Mouse (Mus musculus): ENCODE measurements around the gene Slc8b1. TPM values are rescaled to one million over a fixed set of nuclear protein-coding genes. Genes with fewer than 3 reads are reported as not detected.

The Slc8b1 gene
- polyA plus RNA-seq, 1 experiment: 19.6 TPM

DNA sequence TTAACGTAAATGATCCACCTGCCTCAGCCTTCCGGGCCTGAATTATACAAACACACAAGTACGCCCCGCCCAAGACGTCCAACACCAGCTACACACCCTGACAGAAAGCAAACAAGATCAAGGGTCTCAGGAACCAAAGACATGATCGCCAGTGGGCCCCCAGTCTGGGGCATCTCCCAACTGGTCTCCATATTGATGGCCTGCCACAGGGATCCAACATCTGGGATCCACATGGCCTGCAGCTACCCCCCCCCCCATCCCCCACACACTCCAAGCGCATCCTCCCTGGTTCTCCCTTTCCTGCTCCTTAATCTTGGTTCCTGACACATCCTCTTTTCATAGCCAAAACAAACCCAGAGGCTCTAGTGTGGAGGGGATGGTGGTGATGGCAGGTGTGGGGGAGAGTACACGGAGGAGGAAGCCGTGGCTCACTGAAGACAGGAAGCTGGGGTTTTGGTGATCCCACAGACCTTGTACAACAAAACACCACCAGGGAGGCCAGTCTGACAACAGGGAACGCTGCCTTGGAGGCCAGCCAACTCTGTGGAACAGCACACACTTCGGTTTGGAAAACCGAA is 67.6 kb downstream of the Slc8b1 start:
- Histone ChIP-seq H3K27me3 (ENCODE audit: control insufficient read depth, insufficient read depth, insufficient read length) (no peaks in the 10 kb centered on the region), H3K36me3 (ENCODE audit: control insufficient read depth, insufficient read depth) (peaks cover 14% of the 10 kb centered on the region), H3K4me2 (ENCODE audit: low read depth) (peak overlapping the region; percentile 81), H3K4me3 (no peak overlapping the region), H3ac (ENCODE audit: control insufficient read depth, insufficient read length) (no peak overlapping the region), H3K79me2 (ENCODE audit: control insufficient read depth, insufficient read depth) (peaks cover 47% of the 10 kb centered on the region)
- no peak for TF ChIP-seq REST (IDR thresholded peaks at IDR 0.05; ENCODE audit: insufficient read depth, insufficient read length)
- peak; percentile 45 for TF ChIP-seq TCF12 (IDR thresholded peaks at IDR 0.05; ENCODE audit: insufficient read depth, poor library complexity, severe bottlenecking)
- no peak for TF ChIP-seq TCF3 (IDR thresholded peaks at IDR 0.05; ENCODE audit: insufficient read length, low read depth)
- peak; percentile 73 for TF ChIP-seq MAX (IDR thresholded peaks at IDR 0.05; ENCODE audit: low read depth)
- peak; percentile 8 for TF ChIP-seq POLR2AphosphoS2 (IDR thresholded peaks at IDR 0.05; ENCODE audit: insufficient read length, low read depth)
- peak in 2 of 3 experiments; percentile 58 to 78 for TF ChIP-seq MYOD1 (IDR thresholded peaks at IDR 0.05; ENCODE audit: control insufficient read depth in 1 of 3, insufficient read length in 2 of 3, low read depth in 2 of 3)

DNA sequence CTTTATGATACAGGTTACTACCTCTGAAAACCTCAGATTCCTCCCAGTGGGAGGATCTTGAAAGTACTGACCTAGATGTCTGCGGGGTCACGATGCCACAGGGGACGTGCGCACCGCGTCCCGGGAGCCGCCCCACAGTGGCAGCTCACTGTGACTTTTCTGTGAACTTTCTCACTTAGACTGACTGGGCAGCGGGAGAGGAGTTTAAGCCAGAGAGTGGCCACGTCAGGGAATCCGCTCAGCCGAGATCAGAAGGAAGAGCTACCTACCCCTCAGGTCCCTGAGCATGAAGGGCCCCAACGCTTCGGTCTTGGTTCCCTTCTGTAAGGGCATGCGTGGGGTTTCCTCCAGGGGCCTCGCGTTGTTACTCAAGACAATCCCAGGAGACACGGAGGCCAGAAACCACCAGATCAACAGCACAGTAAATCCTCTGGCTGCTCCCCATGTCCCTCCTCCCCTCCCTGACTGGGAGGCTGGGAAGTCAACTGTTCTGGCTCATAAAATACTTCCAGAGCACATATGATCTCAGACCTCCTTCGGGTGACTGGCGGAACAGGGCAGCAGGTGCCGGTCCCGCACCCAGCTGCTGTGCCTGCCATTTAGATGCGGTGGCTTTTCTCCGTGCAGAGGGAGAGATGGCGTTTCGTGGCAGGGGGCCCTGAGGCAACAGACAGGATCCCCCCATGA is 68.4 kb downstream of the Slc8b1 start:
- H3K79me2 ChIP-seq (ENCODE audit: control insufficient read depth, insufficient read depth): peaks cover 47% of the 10 kb centered on the region
- peak overlapping the region; percentile 81 for H3K4me2 ChIP-seq (ENCODE audit: low read depth)
- no peaks in the 10 kb centered on the region for H3K27me3 ChIP-seq (ENCODE audit: control insufficient read depth, insufficient read depth, insufficient read length)
- no peak for TF ChIP-seq REST (IDR thresholded peaks at IDR 0.05; ENCODE audit: insufficient read depth, insufficient read length)
- TF ChIP-seq MAX (IDR thresholded peaks at IDR 0.05; ENCODE audit: low read depth): no peak
- TF ChIP-seq CEBPB (IDR thresholded peaks at IDR 0.05; ENCODE audit: insufficient read depth, poor library complexity, severe bottlenecking): peak; percentile 82
- peak; percentile 91 to 94 (median 94) for TF ChIP-seq MYOG (IDR thresholded peaks at IDR 0.05; ENCODE audit: control insufficient read depth in 1 of 3, insufficient read depth in 1 of 3, insufficient read length in 2 of 3, low read depth in 2 of 3)
- TF ChIP-seq SRF (IDR thresholded peaks at IDR 0.05; ENCODE audit: control insufficient read depth, insufficient read length, low read depth): no peak
- TF ChIP-seq TCF3 (IDR thresholded peaks at IDR 0.05; ENCODE audit: insufficient read length, low read depth): peak; percentile 81
- TF ChIP-seq POLR2AphosphoS2 (IDR thresholded peaks at IDR 0.05; ENCODE audit: insufficient read length, low read depth): peak; percentile 10
- TF ChIP-seq MYOD1 (IDR thresholded peaks at IDR 0.05; ENCODE audit: control insufficient read depth in 1 of 3, insufficient read length in 2 of 3, low read depth in 2 of 3): peak in 2 of 3 experiments; percentile 97 to 98
- peak; percentile 83 for TF ChIP-seq TCF12 (IDR thresholded peaks at IDR 0.05; ENCODE audit: insufficient read depth, poor library complexity, severe bottlenecking)
- peak; percentile 31 for TF ChIP-seq POLR2A (IDR thresholded peaks at IDR 0.05; ENCODE audit: insufficient read length, low read depth)
- no peak overlapping the region for H3K4me3 ChIP-seq
- no peak overlapping the region for H3ac ChIP-seq (ENCODE audit: control insufficient read depth, insufficient read length)
- peaks cover 14% of the 10 kb centered on the region for H3K36me3 ChIP-seq (ENCODE audit: control insufficient read depth, insufficient read depth)

DNA sequence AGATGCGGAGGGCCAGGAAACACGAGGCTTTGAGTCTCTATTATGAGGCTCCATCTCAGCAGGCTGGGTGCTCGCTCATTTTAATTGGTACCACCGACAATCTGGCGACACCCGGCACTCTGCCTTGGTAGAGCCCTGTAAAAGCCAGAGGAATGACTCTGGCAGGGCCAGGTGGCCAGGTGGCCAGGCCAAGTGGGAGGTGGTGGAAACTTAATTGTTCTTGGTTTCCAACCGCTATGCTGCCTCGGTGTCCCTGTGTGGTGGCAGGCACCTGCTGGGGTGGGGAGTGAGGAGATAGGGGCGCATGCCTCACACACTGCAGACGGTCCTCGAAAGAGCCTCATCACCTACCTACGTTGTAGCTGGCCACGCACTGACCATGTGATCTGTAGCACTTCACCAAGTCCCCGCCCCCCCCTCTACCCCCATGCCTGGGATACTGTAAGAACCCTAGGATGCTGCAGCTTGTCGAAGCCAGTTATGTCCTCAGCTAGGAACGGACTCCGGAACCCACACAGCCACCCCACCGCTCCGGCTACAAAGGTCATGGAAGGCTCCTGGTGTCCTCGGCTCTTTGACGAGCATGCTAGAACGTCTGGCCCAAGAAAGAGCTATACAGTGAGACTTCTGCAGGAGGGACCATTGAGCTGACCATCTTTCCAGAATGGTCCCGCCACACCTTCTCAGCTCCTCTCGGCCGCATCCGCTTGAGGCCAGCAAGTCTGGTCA is 69.1 kb downstream of the Slc8b1 start:
- peak overlapping the region; percentile 81 for H3K4me2 ChIP-seq (ENCODE audit: low read depth)

DNA sequence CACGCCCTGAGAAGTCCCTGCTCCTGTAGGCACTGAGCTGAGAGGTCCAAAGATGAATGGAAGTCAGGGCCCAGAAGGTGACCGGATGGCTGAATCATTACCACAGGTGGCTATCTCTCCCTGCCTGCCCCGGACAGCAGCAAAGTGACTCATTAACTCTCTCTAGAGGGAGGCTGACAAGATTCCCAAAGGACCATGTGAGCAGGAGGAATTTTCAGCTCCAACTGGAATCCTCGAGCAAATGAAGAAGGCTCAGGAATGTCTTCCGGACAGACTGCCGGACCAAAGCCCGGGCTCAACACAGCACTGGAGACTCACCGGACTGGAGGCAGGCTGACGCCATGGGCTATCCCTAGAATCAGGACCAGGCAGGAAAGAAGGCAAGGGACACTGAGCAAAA is 71.0 kb downstream of the Slc8b1 start:
- Histone ChIP-seq H3K4me3 (no peak overlapping the region), H3K79me2 (ENCODE audit: control insufficient read depth, insufficient read depth) (peaks cover 43% of the 10 kb centered on the region), H3K4me2 (ENCODE audit: low read depth) (peak overlapping the region; percentile 68), H3K36me3 (ENCODE audit: control insufficient read depth, insufficient read depth) (peaks cover 19% of the 10 kb centered on the region), H3ac (ENCODE audit: control insufficient read depth, insufficient read length) (no peak overlapping the region), H3K27me3 (ENCODE audit: control insufficient read depth, insufficient read depth, insufficient read length) (no peaks in the 10 kb centered on the region)
- TF ChIP-seq TCF12 (IDR thresholded peaks at IDR 0.05; ENCODE audit: insufficient read depth, poor library complexity, severe bottlenecking) (peak; percentile 26), USF1 (IDR thresholded peaks at IDR 0.05; ENCODE audit: low read depth) (peak; percentile 60), SRF (IDR thresholded peaks at IDR 0.05; ENCODE audit: control insufficient read depth, insufficient read length, low read depth) (no peak), MYOD1 (IDR thresholded peaks at IDR 0.05; ENCODE audit: control insufficient read depth in 1 of 3, insufficient read length in 2 of 3, low read depth in 2 of 3) (peak in 2 of 3 experiments; percentile 12 to 73), MYOG (IDR thresholded peaks at IDR 0.05; ENCODE audit: control insufficient read depth in 1 of 3, insufficient read depth in 1 of 3, insufficient read length in 2 of 3, low read depth in 2 of 3) (peak in 1 of 3 experiments; percentile 39)

More for the DNA sequence above, 69.1 kb downstream of the Slc8b1 start:
- Histone ChIP-seq H3K79me2 (ENCODE audit: control insufficient read depth, insufficient read depth) (peaks cover 46% of the 10 kb centered on the region), H3K4me3 (no peak overlapping the region), H3K36me3 (ENCODE audit: control insufficient read depth, insufficient read depth) (peaks cover 19% of the 10 kb centered on the region), H3K27me3 (ENCODE audit: control insufficient read depth, insufficient read depth, insufficient read length) (no peaks in the 10 kb centered on the region), H3ac (ENCODE audit: control insufficient read depth, insufficient read length) (no peak overlapping the region)
- TF ChIP-seq MYOD1 (IDR thresholded peaks at IDR 0.05; ENCODE audit: control insufficient read depth in 1 of 3, insufficient read length in 2 of 3, low read depth in 2 of 3): peak in 1 of 3 experiments; percentile 80
- peak in 1 of 3 experiments; percentile 49 for TF ChIP-seq MYOG (IDR thresholded peaks at IDR 0.05; ENCODE audit: control insufficient read depth in 1 of 3, insufficient read depth in 1 of 3, insufficient read length in 2 of 3, low read depth in 2 of 3)
- TF ChIP-seq POLR2AphosphoS2 (IDR thresholded peaks at IDR 0.05; ENCODE audit: insufficient read length, low read depth): peak; percentile 38
- TF ChIP-seq SRF (IDR thresholded peaks at IDR 0.05; ENCODE audit: control insufficient read depth, insufficient read length, low read depth): no peak

DNA sequence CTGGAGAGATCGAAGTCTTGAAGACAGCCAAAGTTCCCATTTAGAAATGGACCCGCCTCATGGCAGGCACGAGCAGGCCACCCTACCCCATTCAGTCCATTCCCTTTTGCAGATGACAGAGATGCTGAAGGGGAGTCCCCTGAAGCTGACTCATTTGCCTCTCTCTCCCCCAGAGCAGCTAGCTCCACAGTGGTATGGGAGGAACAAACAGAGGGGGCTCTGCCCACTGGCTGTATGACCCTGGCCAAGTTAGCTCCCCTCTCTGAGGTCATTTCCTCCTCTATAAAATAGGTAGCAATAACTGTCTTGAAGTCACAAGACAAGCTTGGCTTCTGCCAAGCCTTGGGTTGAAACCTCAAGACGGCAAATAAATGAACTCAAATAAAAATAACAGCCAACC is 72.5 kb downstream of the Slc8b1 start:
- Histone ChIP-seq H3K4me2 (ENCODE audit: low read depth) (no peak overlapping the region), H3K4me3 (no peak overlapping the region), H3ac (ENCODE audit: control insufficient read depth, insufficient read length) (no peak overlapping the region), H3K36me3 (ENCODE audit: control insufficient read depth, insufficient read depth) (peaks cover 19% of the 10 kb centered on the region), H3K27me3 (ENCODE audit: control insufficient read depth, insufficient read depth, insufficient read length) (no peaks in the 10 kb centered on the region), H3K79me2 (ENCODE audit: control insufficient read depth, insufficient read depth) (peaks cover 48% of the 10 kb centered on the region)
- TF ChIP-seq E2F4 (IDR thresholded peaks at IDR 0.05; ENCODE audit: insufficient read depth) (no peak), MYOD1 (IDR thresholded peaks at IDR 0.05; ENCODE audit: control insufficient read depth in 1 of 3, insufficient read length in 2 of 3, low read depth in 2 of 3) (no peak), POLR2AphosphoS2 (IDR thresholded peaks at IDR 0.05; ENCODE audit: insufficient read length, low read depth) (no peak)

Other genes starting within 250 kb of the Slc8b1 start
- gene Lhx5, start 79.5 kb upstream of the Slc8b1 start, polyA plus RNA-seq (2012; fragmentation: generic; extraction: Trizol): not detected
- gene Sdsl, start 38.4 kb upstream of the Slc8b1 start, polyA plus RNA-seq (2012; fragmentation: generic; extraction: Trizol): 1.4 TPM
- not detected for gene Sds, start 34.6 kb upstream of the Slc8b1 start, polyA plus RNA-seq (2012; fragmentation: generic; extraction: Trizol)
- 75.3 TPM for gene Plbd2, start 7.5 kb upstream of the Slc8b1 start, polyA plus RNA-seq (2012; fragmentation: generic; extraction: Trizol)
- gene Tpcn1, start 77.5 kb downstream of the Slc8b1 start, polyA plus RNA-seq (2012; fragmentation: generic; extraction: Trizol): 88.7 TPM
- gene Iqcd, start 77.8 kb downstream of the Slc8b1 start, polyA plus RNA-seq (2012; fragmentation: generic; extraction: Trizol): 0.91 TPM
- gene Rita1, start 101.4 kb downstream of the Slc8b1 start, polyA plus RNA-seq (2012; fragmentation: generic; extraction: Trizol): 14.7 TPM
- gene Ddx54, start 101.6 kb downstream of the Slc8b1 start, polyA plus RNA-seq (2012; fragmentation: generic; extraction: Trizol): 56.3 TPM
- gene Cfap73, start 123.1 kb downstream of the Slc8b1 start, polyA plus RNA-seq (2012; fragmentation: generic; extraction: Trizol): not detected
- gene Rasal1, start 137.6 kb downstream of the Slc8b1 start, polyA plus RNA-seq (2012; fragmentation: generic; extraction: Trizol): 0.01 TPM
- gene Dtx1, start 200.8 kb downstream of the Slc8b1 start, polyA plus RNA-seq (2012; fragmentation: generic; extraction: Trizol): not detected
- not detected for gene Oas2, start 238.7 kb downstream of the Slc8b1 start, polyA plus RNA-seq (2012; fragmentation: generic; extraction: Trizol)